Mouse (Mus musculus): ENCODE data around the gene Gbp10.
"Not testable (repeated sequence)": the region's sequence is repeated elsewhere in the genome, so short reads cannot be mapped to it uniquely, and the experiment has no call there.

DNA sequence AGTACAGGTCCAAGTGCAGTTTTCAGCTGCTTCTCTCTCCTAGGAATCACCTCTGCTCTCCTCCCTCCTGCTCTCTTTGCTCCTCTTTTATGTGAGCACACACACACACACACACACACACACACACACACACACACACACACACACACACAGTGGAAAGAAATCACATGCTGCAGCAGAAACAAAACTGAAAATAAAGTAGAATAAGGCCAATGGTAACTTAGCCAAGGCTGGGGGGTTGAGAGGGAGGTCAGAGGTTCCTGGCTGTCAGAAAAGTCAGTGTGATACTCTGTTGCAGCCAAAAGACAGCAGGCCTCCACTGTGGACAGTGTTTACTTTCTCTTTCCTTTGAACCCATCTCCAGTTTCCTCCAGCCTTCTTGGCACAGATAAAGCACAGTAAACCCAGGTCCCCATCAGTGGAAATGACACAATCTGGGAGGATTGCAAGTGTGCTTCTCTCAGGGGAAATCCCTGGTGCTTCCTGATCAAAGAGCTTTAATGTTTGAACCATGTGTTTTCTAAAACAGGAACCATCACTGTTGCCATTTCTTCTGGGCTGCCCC lies at the start of gene Gbp10:
- not testable (repeated sequence) for TF ChIP-seq CTCF (IDR thresholded peaks at IDR 0.05; ENCODE audit: control insufficient read depth, insufficient read depth, insufficient read length); MYOG (IDR thresholded peaks at IDR 0.05; ENCODE audit: control insufficient read depth, extremely low read depth, insufficient read length); MAX (IDR thresholded peaks at IDR 0.05); USF1 (IDR thresholded peaks at IDR 0.05; ENCODE audit: low read depth); CEBPB (IDR thresholded peaks at IDR 0.05; ENCODE audit: low read depth); MYOD1 (IDR thresholded peaks at IDR 0.05; ENCODE audit: control insufficient read depth, insufficient read length, low read depth)
